Mouse (Mus musculus): Measurements from ENCODE around the gene Pter.

The Pter gene

GRCm38 (mm10) chr2:12923804-12924591 is at the start of gene Pter:
TSS of gene Pter (plus strand) at chr2:12924041.
- in situ Hi-C loops (cut with MboI; ENCODE audit: low sequenced_read_pairs): no loop called here

GRCm38 (mm10) chr2:12874232-12874631 is 49.6 kb upstream of the Pter start:
- in situ Hi-C loops (cut with MboI; ENCODE audit: low sequenced_read_pairs): no loop called here

- in situ Hi-C loops (cut with MboI; ENCODE audit: low sequenced_read_pairs): no loop called here
Measured at GRCm38 (mm10) chr2:12879492-12879891, 44.3 kb upstream of the Pter start.

GRCm38 (mm10) chr2:12881009-12881408 is 42.8 kb upstream of the Pter start:
- in situ Hi-C loops (cut with MboI; ENCODE audit: low sequenced_read_pairs): no loop called here

- in situ Hi-C loops (cut with MboI; ENCODE audit: low sequenced_read_pairs): no loop called here
Measured at GRCm38 (mm10) chr2:12883276-12883914, 40.4 kb upstream of the Pter start.

GRCm38 (mm10) chr2:12887015-12887414 is 36.8 kb upstream of the Pter start:
- in situ Hi-C loops (cut with MboI; ENCODE audit: low sequenced_read_pairs): no loop called here

- in situ Hi-C loops (cut with MboI; ENCODE audit: low sequenced_read_pairs): no loop called here
Measured at GRCm38 (mm10) chr2:12905786-12906185, 18.1 kb upstream of the Pter start.

- in situ Hi-C loops (cut with MboI; ENCODE audit: low sequenced_read_pairs): no loop called here
Measured at GRCm38 (mm10) chr2:12925643-12926042, 1.8 kb downstream of the Pter start.

GRCm38 (mm10) chr2:12930338-12930737 is 6.5 kb downstream of the Pter start:
- in situ Hi-C loops (cut with MboI; ENCODE audit: low sequenced_read_pairs): no loop called here

- in situ Hi-C loops (cut with MboI; ENCODE audit: low sequenced_read_pairs): no loop called here
Measured at GRCm38 (mm10) chr2:12933905-12934304, 10.1 kb downstream of the Pter start.

GRCm38 (mm10) chr2:12935286-12935685 is 11.4 kb downstream of the Pter start:
- in situ Hi-C loops (cut with MboI; ENCODE audit: low sequenced_read_pairs): no loop called here

- in situ Hi-C loops (cut with MboI; ENCODE audit: low sequenced_read_pairs): no loop called here
Measured at GRCm38 (mm10) chr2:12937461-12938217, 13.8 kb downstream of the Pter start.

GRCm38 (mm10) chr2:12938641-12939040 is 14.8 kb downstream of the Pter start:
- in situ Hi-C loops (cut with MboI; ENCODE audit: low sequenced_read_pairs): no loop called here

- in situ Hi-C loops (cut with MboI; ENCODE audit: low sequenced_read_pairs): no loop called here
Measured at GRCm38 (mm10) chr2:12956703-12957424, 33.0 kb downstream of the Pter start.

- in situ Hi-C loops (cut with MboI; ENCODE audit: low sequenced_read_pairs): no loop called here
Measured at GRCm38 (mm10) chr2:12970049-12970724, 46.3 kb downstream of the Pter start.

- in situ Hi-C loops (cut with MboI; ENCODE audit: low sequenced_read_pairs): no loop called here
Measured at GRCm38 (mm10) chr2:12973752-12974151, 49.9 kb downstream of the Pter start.

GRCm38 (mm10) chr2:12977367-12977766 is 53.5 kb downstream of the Pter start:
- in situ Hi-C loops (cut with MboI; ENCODE audit: low sequenced_read_pairs): no loop called here

GRCm38 (mm10) chr2:12978771-12979170 is 54.9 kb downstream of the Pter start:
- in situ Hi-C loops (cut with MboI; ENCODE audit: low sequenced_read_pairs): no loop called here

GRCm38 (mm10) chr2:12984901-12985732 is 61.3 kb downstream of the Pter start:
- in situ Hi-C loops (cut with MboI; ENCODE audit: low sequenced_read_pairs): no loop called here

GRCm38 (mm10) chr2:13000026-13000425 is 76.2 kb downstream of the Pter start:
- in situ Hi-C loops (cut with MboI; ENCODE audit: low sequenced_read_pairs): no loop called here

All from CH12F3 (cell line).